Mouse (Mus musculus) embryo, embryonic 11 days (tissue): ENCODE measurements around the gene Dcun1d4.

Experiments used
- DNase-seq: peaks from one replicate; pipeline ENCODE4 v3.0.0-alpha.2; 2015

Gene Dcun1d4

GRCm38 (mm10) chr5:73500867-73501440 lies 20.2 kb downstream of the Dcun1d4 start:
- DNase-seq = no peak

GRCm38 (mm10) chr5:73502422-73502821 lies 21.6 kb downstream of the Dcun1d4 start:
- DNase-seq = no peak

- no peak for DNase-seq
These were observed 22.4 kb downstream of the Dcun1d4 start for GRCm38 (mm10) chr5:73503015-73503757.

- DNase-seq = no peak
These were observed 30.3 kb downstream of the Dcun1d4 start for GRCm38 (mm10) chr5:73511074-73511473.

GRCm38 (mm10) chr5:73512241-73512640 lies 31.4 kb downstream of the Dcun1d4 start:
- no peak for DNase-seq

- no peak for DNase-seq
These were observed 31.9 kb downstream of the Dcun1d4 start for GRCm38 (mm10) chr5:73512661-73513060.

GRCm38 (mm10) chr5:73514202-73514601 lies 33.4 kb downstream of the Dcun1d4 start:
- no peak for DNase-seq

- no peak for DNase-seq
These were observed 36.5 kb downstream of the Dcun1d4 start for GRCm38 (mm10) chr5:73517299-73517698.

GRCm38 (mm10) chr5:73518424-73519211 lies 37.8 kb downstream of the Dcun1d4 start:
- DNase-seq = no peak

GRCm38 (mm10) chr5:73520787-73521186 lies 40.0 kb downstream of the Dcun1d4 start:
- DNase-seq = no peak

GRCm38 (mm10) chr5:73523227-73523626 lies 42.4 kb downstream of the Dcun1d4 start:
- DNase-seq = no peak

GRCm38 (mm10) chr5:73524300-73525000 lies 43.6 kb downstream of the Dcun1d4 start:
- no peak for DNase-seq

GRCm38 (mm10) chr5:73532222-73532621 lies 51.4 kb downstream of the Dcun1d4 start:
- DNase-seq = no peak

GRCm38 (mm10) chr5:73532879-73533278 lies 52.1 kb downstream of the Dcun1d4 start:
- DNase-seq = no peak

GRCm38 (mm10) chr5:73537669-73538068 lies 56.9 kb downstream of the Dcun1d4 start:
- no peak for DNase-seq

- no peak for DNase-seq
These were observed 57.9 kb downstream of the Dcun1d4 start for GRCm38 (mm10) chr5:73538586-73539298.

GRCm38 (mm10) chr5:73539848-73540510 lies 59.2 kb downstream of the Dcun1d4 start:
- DNase-seq = peak; percentile 77

GRCm38 (mm10) chr5:73540511-73540871 lies 59.7 kb downstream of the Dcun1d4 start:
- DNase-seq = no peak

GRCm38 (mm10) chr5:73544111-73544753 lies 63.4 kb downstream of the Dcun1d4 start:
- DNase-seq = no peak

- peak; percentile 14 for DNase-seq
These were observed 64.8 kb downstream of the Dcun1d4 start for GRCm38 (mm10) chr5:73545641-73546040.

- no peak for DNase-seq
These were observed 66.5 kb downstream of the Dcun1d4 start for GRCm38 (mm10) chr5:73547252-73547651.
